Mouse (Mus musculus) left cerebral cortex, adult 18-20 months (tissue): ENCODE results near the gene Hectd1. TPM values are rescaled to one million over a fixed set of nuclear protein-coding genes. Genes with fewer than 3 reads are reported as not detected.

ENCODE experiments used
- DNase-seq, 2 experiments: peaks; one replicate each; pipeline ENCODE4 v3.0.0; 2021 to 2022; ENCODE audit warnings: low spot score in 2 of 2, mixed read lengths in 1 of 2
- total RNA-seq, 2 experiments: library from RNA; stranded (reverse); gene quantifications; 2 replicates each; pipeline ENCODE4 v1.2.3; 2021

The Hectd1 gene
- total RNA-seq, 2 experiments from 2014 or later, result 79.9 to 82.6 TPM

GRCm38 (mm10) chr12:51810564-51810963 is 18.8 kb downstream of the Hectd1 start:
- no peak for DNase-seq

GRCm38 (mm10) chr12:51784842-51785241 is 44.5 kb downstream of the Hectd1 start:
- DNase-seq, result no peak

- no peak for DNase-seq
Measured at GRCm38 (mm10) chr12:51768702-51769101, 60.6 kb downstream of the Hectd1 start.

- DNase-seq, result no peak
Measured at GRCm38 (mm10) chr12:51767454-51767853, 61.9 kb downstream of the Hectd1 start.

- DNase-seq, result no peak
Measured at GRCm38 (mm10) chr12:51759374-51759773, 70.0 kb downstream of the Hectd1 start.

- no peak for DNase-seq
Measured at GRCm38 (mm10) chr12:51756599-51756961, 72.8 kb downstream of the Hectd1 start.

- DNase-seq, result no peak
Measured at GRCm38 (mm10) chr12:51755938-51756598, 73.3 kb downstream of the Hectd1 start.

GRCm38 (mm10) chr12:51747348-51747747 is 82.0 kb downstream of the Hectd1 start:
- no peak for DNase-seq

GRCm38 (mm10) chr12:51744957-51745356 is 84.4 kb downstream of the Hectd1 start:
- DNase-seq, result no peak

- no peak for DNase-seq
Measured at GRCm38 (mm10) chr12:51741690-51742089, 87.6 kb downstream of the Hectd1 start.

GRCm38 (mm10) chr12:51736807-51737206 is 92.5 kb downstream of the Hectd1 start:
- DNase-seq, result no peak

GRCm38 (mm10) chr12:51736381-51736780 is 93.0 kb downstream of the Hectd1 start:
- no peak for DNase-seq

GRCm38 (mm10) chr12:51735840-51736271 is 93.5 kb downstream of the Hectd1 start:
- no peak for DNase-seq

- DNase-seq, result no peak
Measured at GRCm38 (mm10) chr12:51734605-51735211, 94.6 kb downstream of the Hectd1 start.

GRCm38 (mm10) chr12:51729827-51730226 is 99.5 kb downstream of the Hectd1 start:
- DNase-seq, result no peak

GRCm38 (mm10) chr12:51729058-51729457 is 100.3 kb downstream of the Hectd1 start:
- DNase-seq, result peak; percentile 21 to 28

- DNase-seq, result no peak
Measured at GRCm38 (mm10) chr12:51721836-51722235, 107.5 kb downstream of the Hectd1 start.

- DNase-seq, result no peak
Measured at GRCm38 (mm10) chr12:51718617-51719016, 110.7 kb downstream of the Hectd1 start.

- DNase-seq, result no peak
Measured at GRCm38 (mm10) chr12:51712685-51713084, 116.7 kb downstream of the Hectd1 start.

GRCm38 (mm10) chr12:51710154-51710553 is 119.2 kb downstream of the Hectd1 start:
- DNase-seq, result no peak

- DNase-seq, result no peak
Measured at GRCm38 (mm10) chr12:51709741-51710140, 119.6 kb downstream of the Hectd1 start.

- DNase-seq, result peak; percentile 88 to 92
Measured at GRCm38 (mm10) chr12:51708941-51709686, 120.2 kb downstream of the Hectd1 start.
